Mouse (Mus musculus) midbrain, embryonic 11.5 days (tissue): ENCODE data around the gene Cryga. TPM values are rescaled to one million over a fixed set of nuclear protein-coding genes. Genes with fewer than 3 reads are reported as not detected.

ENCODE experiments used
- ATAC-seq: fragments of 200-750 bp; cut with Nextera tagmentation; 2 replicates; pipeline ENCODE4 v1.8.0; 2017; ENCODE audit warnings: moderate TSS enrichment, moderate library complexity; ENCODE audit not compliant: low FRiP score
- DNase-seq: peaks from one replicate; pipeline ENCODE4 v3.0.0; 2015; ENCODE audit warnings: low spot score; ENCODE audit errors: missing footprints
- H3K27ac ChIP-seq: fragments of 300-500 bp; sonication (generic); 2 replicates; pipeline ENCODE4 v1.5.1; 2014; ENCODE audit warnings: low read depth, low read length
- H3K27me3 ChIP-seq: fragments of 300-500 bp; sonication (generic); 2 replicates; pipeline ENCODE4 v1.6.1; 2014; ENCODE audit warnings: mild to moderate bottlenecking, low read length, moderate library complexity, mixed read lengths; ENCODE audit not compliant: control insufficient read depth, insufficient read depth
- H3K36me3 ChIP-seq: fragments of 300-500 bp; sonication (generic); 2 replicates; pipeline ENCODE4 v1.6.1; 2014; ENCODE audit warnings: mild to moderate bottlenecking, low read length, moderate library complexity, mixed read lengths; ENCODE audit not compliant: control insufficient read depth, insufficient read depth
- H3K4me1 ChIP-seq: fragments of 300-500 bp; sonication (generic); 2 replicates; pipeline ENCODE4 v1.6.1; 2014; ENCODE audit warnings: low read length; ENCODE audit not compliant: control insufficient read depth, insufficient read depth
- H3K4me2 ChIP-seq: fragments of 300-500 bp; sonication (generic); 2 replicates; pipeline ENCODE4 v1.6.1; 2014; ENCODE audit warnings: mild to moderate bottlenecking, moderate library complexity
- H3K4me3 ChIP-seq: fragments of 300-500 bp; sonication (generic); 2 replicates; pipeline ENCODE4 v1.5.1; 2014; ENCODE audit warnings: low read depth, low read length
- H3K9ac ChIP-seq: fragments of 300-500 bp; sonication (generic); 2 replicates; pipeline ENCODE4 v1.6.1; 2014; ENCODE audit warnings: low read length
- H3K9me3 ChIP-seq: fragments of 300-500 bp; sonication (generic); 2 replicates; pipeline ENCODE4 v1.6.1; 2016; ENCODE audit warnings: low read length; ENCODE audit not compliant: control insufficient read depth
- WGBS: fragments of 180-500 bp; shearing (Covaris S2); extraction: QIAGEN DNeasy Blood & Tissue Kit; methylation state at CpG from one replicate; pipeline ENCODE4 v1.1.7; 2014; 5-methylcytosine and 5-hydroxymethylcytosine counted together
- polyA plus RNA-seq: library from polyadenylated mRNA; unstranded; fragments of >200 nt; fragmentation: Nextera tagmentation; extraction: Ambion mirVana; gene quantifications from 2 replicates; pipeline ENCODE4 v1.2.1, GENCODE M21; 2014

Gene Cryga
- polyA plus RNA-seq: not detected in 2 replicates

DNA sequence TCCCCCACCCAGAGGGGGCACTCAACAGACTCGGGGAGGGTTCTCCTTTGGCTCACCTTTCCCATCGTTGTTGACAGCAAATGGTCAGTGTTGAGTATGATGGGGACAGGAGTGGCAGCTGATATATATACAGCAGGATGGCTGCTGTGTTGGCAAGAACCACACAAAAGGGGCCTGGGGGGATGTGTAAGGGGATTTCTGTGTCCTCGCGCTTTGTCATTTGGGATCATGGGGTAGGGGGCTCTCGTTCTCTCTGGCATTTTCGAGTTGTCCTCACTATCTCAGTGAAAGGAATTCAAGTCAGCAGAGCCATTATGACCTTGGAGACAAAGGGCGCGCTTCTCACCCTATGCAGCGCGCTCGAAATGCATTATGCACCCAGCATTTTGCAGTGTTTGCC is at the start of gene Cryga:
Gene Cryga, minus strand, starts transcription at position 101 of the 400 bp plus-strand sequence.
- no peak within 1 kb of the TSS for H3K4me2 ChIP-seq
- H3K4me1 ChIP-seq: no peaks in the 10 kb centered on the region
- H3K9me3 ChIP-seq: no peaks in the 10 kb centered on the region
- peak; percentile 41 for DNase-seq
- no peaks in the 10 kb centered on the region for H3K27me3 ChIP-seq
- no peak within 1 kb of the TSS for H3K4me3 ChIP-seq
- no peak within 1 kb of the TSS for H3K27ac ChIP-seq
- WGBS: 87% methylated on average over 11 of the region's 11 CpGs
- no peak for ATAC-seq
- H3K9ac ChIP-seq: no peak within 1 kb of the TSS
- H3K36me3 ChIP-seq: no peaks in the 10 kb centered on the region

DNA sequence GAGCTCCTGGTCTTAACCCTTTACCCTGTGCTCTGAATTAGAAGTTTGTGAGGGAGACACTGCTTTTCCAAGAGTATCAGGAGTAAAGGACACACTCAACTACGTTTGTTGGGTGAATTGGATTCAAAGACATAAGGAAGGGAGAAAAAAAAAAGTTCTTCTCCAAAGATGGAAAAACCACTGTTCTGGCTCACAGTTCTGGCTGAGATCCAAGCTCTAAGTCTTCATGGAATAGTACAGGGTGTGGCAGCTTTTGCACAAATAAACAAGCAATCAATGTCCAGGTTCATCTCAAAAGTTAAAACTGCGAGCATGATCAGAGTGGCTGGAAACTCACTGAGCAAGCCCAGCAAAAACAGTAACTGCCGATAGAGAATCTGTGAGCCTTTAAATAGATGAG is 44.8 kb upstream of the Cryga start:
- ATAC-seq (no peak), DNase-seq (peak; percentile 28)
- H3K4me1 ChIP-seq: no peaks in the 10 kb centered on the region
- no peaks in the 10 kb centered on the region for H3K27me3 ChIP-seq
- no peaks in the 10 kb centered on the region for H3K36me3 ChIP-seq
- H3K9ac ChIP-seq: no peak overlapping the region
- H3K27ac ChIP-seq: no peak overlapping the region
- H3K9me3 ChIP-seq: no peaks in the 10 kb centered on the region
- WGBS: 88% methylated on average over 3 of the region's 3 CpGs
- H3K4me3 ChIP-seq: no peak overlapping the region
- H3K4me2 ChIP-seq: no peak overlapping the region

DNA sequence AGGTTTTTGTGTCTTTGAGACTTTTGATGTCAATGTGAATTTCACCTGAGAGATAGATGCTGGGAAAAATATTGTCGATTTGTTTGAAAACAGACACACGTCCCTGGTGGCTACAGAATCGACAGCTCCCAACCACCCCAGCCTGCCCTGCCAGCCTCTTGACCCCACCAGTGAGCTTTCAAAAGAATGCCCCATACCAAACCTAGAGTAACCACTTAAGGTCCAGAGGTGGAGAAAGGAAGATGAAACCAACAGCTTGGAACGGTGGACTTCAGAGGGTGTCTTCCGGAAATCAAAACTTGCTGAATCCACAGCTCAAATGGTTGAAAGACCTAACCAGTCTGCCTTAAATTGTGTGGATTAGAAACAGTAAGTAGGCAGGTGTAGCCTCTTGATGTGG is 44.2 kb upstream of the Cryga start:
- 93% methylated on average over 5 of the region's 5 CpGs for WGBS

GRCm38 (mm10) chr1:65146601-65147000 is 43.4 kb upstream of the Cryga start:
- ATAC-seq: no peak
- H3K27me3 ChIP-seq: no peaks in the 10 kb centered on the region
- DNase-seq: peak; percentile 4
- H3K4me2 ChIP-seq: no peak overlapping the region
- H3K27ac ChIP-seq: no peak overlapping the region
- no peaks in the 10 kb centered on the region for H3K36me3 ChIP-seq
- H3K9me3 ChIP-seq: no peaks in the 10 kb centered on the region
- no peak overlapping the region for H3K9ac ChIP-seq
- no peaks in the 10 kb centered on the region for H3K4me1 ChIP-seq
- H3K4me3 ChIP-seq: no peak overlapping the region
- 73% methylated on average over 2 of the region's 2 CpGs for WGBS

More for the DNA sequence above, 44.2 kb upstream of the Cryga start:
- Histone ChIP-seq H3K36me3 (no peaks in the 10 kb centered on the region), H3K27ac (no peak overlapping the region), H3K4me3 (no peak overlapping the region), H3K4me2 (no peak overlapping the region), H3K9ac (no peak overlapping the region), H3K9me3 (no peaks in the 10 kb centered on the region), H3K4me1 (no peaks in the 10 kb centered on the region), H3K27me3 (no peaks in the 10 kb centered on the region)
- ATAC-seq (no peak), DNase-seq (no peak)

- no peaks in the 10 kb centered on the region for H3K36me3 ChIP-seq
- DNase-seq (no peak), ATAC-seq (no peak)
- H3K4me1 ChIP-seq: no peaks in the 10 kb centered on the region
- H3K27ac ChIP-seq: no peak overlapping the region
- no peak overlapping the region for H3K9ac ChIP-seq
- H3K27me3 ChIP-seq: no peaks in the 10 kb centered on the region
- 93% methylated on average over 2 of the region's 2 CpGs for WGBS
- H3K9me3 ChIP-seq: no peaks in the 10 kb centered on the region
- H3K4me2 ChIP-seq: no peak overlapping the region
- no peak overlapping the region for H3K4me3 ChIP-seq
Observed at GRCm38 (mm10) chr1:65144783-65145182, 41.6 kb upstream of the Cryga start.

- no peak overlapping the region for H3K4me3 ChIP-seq
- no peaks in the 10 kb centered on the region for H3K9me3 ChIP-seq
- WGBS: 89% methylated on average over 6 of the region's 6 CpGs
- H3K27me3 ChIP-seq: no peaks in the 10 kb centered on the region
- ATAC-seq (no peak), DNase-seq (no peak)
- no peaks in the 10 kb centered on the region for H3K36me3 ChIP-seq
- no peak overlapping the region for H3K27ac ChIP-seq
- H3K4me2 ChIP-seq: no peak overlapping the region
- no peak overlapping the region for H3K9ac ChIP-seq
- no peaks in the 10 kb centered on the region for H3K4me1 ChIP-seq
Observed at GRCm38 (mm10) chr1:65137560-65137959, 34.4 kb upstream of the Cryga start.

- no peak for ATAC-seq
- no peak overlapping the region for H3K4me2 ChIP-seq
- DNase-seq: no peak
- H3K36me3 ChIP-seq: no peaks in the 10 kb centered on the region
- WGBS: 82% methylated on average over 1 of the region's 1 CpGs
- no peak overlapping the region for H3K9ac ChIP-seq
- H3K4me1 ChIP-seq: no peaks in the 10 kb centered on the region
- no peaks in the 10 kb centered on the region for H3K9me3 ChIP-seq
- no peak overlapping the region for H3K27ac ChIP-seq
- no peaks in the 10 kb centered on the region for H3K27me3 ChIP-seq
- H3K4me3 ChIP-seq: no peak overlapping the region
Observed at GRCm38 (mm10) chr1:65132833-65133232, 29.7 kb upstream of the Cryga start.

- DNase-seq: no peak
- H3K4me1 ChIP-seq: no peaks in the 10 kb centered on the region
- no peak overlapping the region for H3K4me3 ChIP-seq
- no peak overlapping the region for H3K9ac ChIP-seq
- no peaks in the 10 kb centered on the region for H3K36me3 ChIP-seq
- WGBS: 87% methylated on average over 1 of the region's 1 CpGs
- no peak for ATAC-seq
- no peaks in the 10 kb centered on the region for H3K27me3 ChIP-seq
- H3K9me3 ChIP-seq: no peaks in the 10 kb centered on the region
- no peak overlapping the region for H3K27ac ChIP-seq
- no peak overlapping the region for H3K4me2 ChIP-seq
Observed at GRCm38 (mm10) chr1:65131671-65132070, 28.5 kb upstream of the Cryga start.

DNA sequence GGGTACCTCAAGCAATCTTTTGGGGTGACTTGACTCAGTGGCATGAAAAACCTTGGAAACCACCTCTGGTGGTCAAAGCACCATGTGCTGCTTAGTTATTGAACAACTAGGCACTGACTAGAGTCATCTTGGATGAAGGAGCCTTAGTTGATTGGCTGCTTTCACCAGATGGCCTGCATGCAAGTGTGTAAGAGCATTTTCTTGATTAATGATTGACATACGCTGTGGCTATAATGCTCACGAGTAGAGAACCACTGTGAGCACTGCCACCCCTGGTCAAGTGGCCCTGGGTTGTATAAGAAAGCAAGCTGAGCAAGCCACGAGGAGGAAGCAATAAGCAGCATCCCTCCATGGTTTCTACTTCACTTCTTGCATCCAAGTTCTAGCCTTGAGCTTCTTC is 27.1 kb upstream of the Cryga start:
- Histone ChIP-seq H3K36me3 (no peaks in the 10 kb centered on the region), H3K9ac (no peak overlapping the region), H3K4me2 (no peak overlapping the region), H3K4me3 (no peak overlapping the region), H3K4me1 (no peaks in the 10 kb centered on the region), H3K27me3 (no peaks in the 10 kb centered on the region), H3K27ac (no peak overlapping the region), H3K9me3 (no peaks in the 10 kb centered on the region)
- DNase-seq (no peak), ATAC-seq (no peak)
- 88% methylated on average over 3 of the region's 3 CpGs for WGBS
